Mouse (Mus musculus) erythroblast, embryonic 14.5 days (primary cell): Measurements from ENCODE around the gene Bco2.

Source experiments
- GATA1 ChIP-seq: IDR thresholded peaks from 2 replicates; pipeline ENCODE4 v1.6.1; 2012; ENCODE audit warnings: low read length, inconsistent platforms, mixed read lengths
- TAL1 ChIP-seq: IDR thresholded peaks from 3 replicates; pipeline ENCODE4 v1.6.1; 2012; ENCODE audit warnings: low read length, inconsistent platforms, mixed read lengths

- TF ChIP-seq GATA1 (no peak), TAL1 (peak; percentile 32; the same call in 2 of the 3 replicates)
Measured at GRCm38 (mm10) chr9:50596973-50597372, 42.0 kb upstream of the Bco2 start.
